Mouse (Mus musculus): ENCODE results near the gene Gm9573. TPM values are rescaled to one million over a fixed set of nuclear protein-coding genes. Genes with fewer than 3 reads are reported as not detected.

Gm9573 gene
- not detected in 2 replicates for polyA plus RNA-seq (2015; fragmentation: Nextera tagmentation; extraction: Ambion mirVana)

DNA sequence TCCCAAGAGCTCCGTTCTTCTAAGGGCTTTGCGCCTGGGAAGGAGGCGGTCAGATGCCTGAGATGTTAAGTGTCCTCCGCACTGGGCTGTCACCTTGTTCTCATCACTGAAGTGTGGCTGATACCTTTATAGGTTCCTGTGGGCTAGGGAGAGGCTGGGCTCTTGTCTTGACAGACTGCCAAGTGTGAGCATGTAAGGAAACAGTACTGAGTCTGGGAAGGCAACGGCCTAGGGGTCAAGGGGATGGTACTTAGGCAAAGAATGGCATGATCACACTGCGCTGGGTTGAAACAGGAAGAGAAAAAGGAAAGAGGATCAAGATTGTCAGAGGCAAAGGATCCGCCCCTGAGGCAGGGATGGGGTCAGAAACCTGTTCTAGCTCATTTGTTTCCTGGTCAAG is at the start of gene Gm9573:
TSS of gene Gm9573 (minus strand) at position 101 of the 400 bp plus-strand sequence.
- Histone ChIP-seq H3K4me3 (no peak within 1 kb of the TSS), H3K4me1 (replicated peaks) (no peaks in the 10 kb centered on the region), H3K4me2 (no peak within 1 kb of the TSS), H3K9me3 (no peaks in the 10 kb centered on the region), H3K27me3 (no peaks in the 10 kb centered on the region), H3K36me3 (no peaks in the 10 kb centered on the region), H3K27ac (replicated peaks) (no peak within 1 kb of the TSS), H3K9ac (no peak within 1 kb of the TSS)
- WGBS = 92% methylated on average over 7 of the region's 7 CpGs
- ATAC-seq (ENCODE audit: low read depth) = no peak

DNA sequence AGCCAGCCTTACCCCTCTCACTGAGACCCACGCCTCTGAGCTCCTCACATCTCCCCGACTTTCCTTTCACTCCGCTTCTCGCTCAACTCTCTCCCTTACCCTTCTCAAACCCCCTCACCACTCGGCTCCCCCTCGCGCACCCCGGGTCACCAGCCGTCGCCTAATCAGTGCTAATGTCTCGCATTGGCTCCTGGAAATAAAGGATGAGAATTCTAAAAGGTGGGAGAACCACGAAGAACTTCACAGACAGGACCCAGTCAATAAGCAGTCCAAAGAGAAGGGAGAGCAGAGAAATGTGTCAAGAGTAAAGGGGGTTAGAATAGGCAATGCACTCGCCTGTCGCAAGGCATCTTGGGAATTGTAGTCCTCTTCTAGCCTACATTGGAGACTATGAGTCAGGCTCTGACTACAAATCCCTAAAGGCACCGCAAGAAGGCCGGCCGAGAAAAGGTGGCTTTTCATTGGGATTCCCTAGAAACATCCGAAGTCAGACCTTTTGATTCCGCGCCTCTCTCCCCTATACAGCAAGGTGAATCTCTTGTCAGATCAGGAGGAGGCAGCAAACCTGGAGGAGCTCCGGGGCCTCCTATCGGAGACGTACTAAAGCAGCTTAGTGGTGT is 47.1 kb upstream of the Gm9573 start, which contains the start of gene Gtf2h4:
TSS of gene Gtf2h4 (minus strand) at position 324 of the 620 bp plus-strand sequence.
- no peak within 1 kb of the TSS for H3K27ac ChIP-seq (replicated peaks)
- no peaks in the 10 kb centered on the region for H3K9me3 ChIP-seq
- H3K36me3 ChIP-seq = peaks cover 9% of the 10 kb centered on the region
- ATAC-seq (ENCODE audit: low read depth) = peak; percentile 97
- peak within 1 kb of the TSS; percentile 81 for H3K9ac ChIP-seq
- peak within 1 kb of the TSS; percentile 61 for H3K4me3 ChIP-seq
- 2% methylated on average over 23 of the region's 23 CpGs for WGBS
- H3K27me3 ChIP-seq = no peaks in the 10 kb centered on the region
- peaks cover 11% of the 10 kb centered on the region for H3K4me1 ChIP-seq (replicated peaks)
- H3K4me2 ChIP-seq = peak within 1 kb of the TSS; percentile 79

DNA sequence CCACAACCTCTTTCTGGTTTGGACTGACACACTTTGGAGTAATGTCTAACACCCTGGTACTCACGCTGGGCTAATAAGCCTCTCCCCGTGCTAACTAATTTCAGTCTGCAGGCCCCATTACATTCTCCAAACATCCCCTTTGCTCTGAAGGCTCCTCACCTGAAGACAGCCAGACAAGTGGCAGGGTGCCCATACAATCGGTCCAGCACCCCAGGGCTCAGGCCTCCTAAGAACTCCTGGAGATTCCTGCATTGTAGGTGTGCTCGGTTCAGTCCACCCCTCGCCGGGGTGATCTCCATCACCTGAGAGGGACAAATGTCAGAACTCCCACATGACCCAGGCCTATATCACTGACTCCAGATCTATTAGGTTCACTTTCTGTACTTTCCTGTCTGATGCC is 46.1 kb upstream of the Gm9573 start:
- Histone ChIP-seq H3K27ac (replicated peaks) (no peak overlapping the region), H3K27me3 (no peaks in the 10 kb centered on the region), H3K9ac (peak overlapping the region; percentile 81), H3K9me3 (no peaks in the 10 kb centered on the region), H3K4me2 (peak overlapping the region; percentile 79), H3K36me3 (peaks cover 9% of the 10 kb centered on the region), H3K4me3 (peak overlapping the region; percentile 61), H3K4me1 (replicated peaks) (peaks cover 20% of the 10 kb centered on the region)
- no peak for ATAC-seq (ENCODE audit: low read depth)
- WGBS = 95% methylated on average over 6 of the region's 6 CpGs

DNA sequence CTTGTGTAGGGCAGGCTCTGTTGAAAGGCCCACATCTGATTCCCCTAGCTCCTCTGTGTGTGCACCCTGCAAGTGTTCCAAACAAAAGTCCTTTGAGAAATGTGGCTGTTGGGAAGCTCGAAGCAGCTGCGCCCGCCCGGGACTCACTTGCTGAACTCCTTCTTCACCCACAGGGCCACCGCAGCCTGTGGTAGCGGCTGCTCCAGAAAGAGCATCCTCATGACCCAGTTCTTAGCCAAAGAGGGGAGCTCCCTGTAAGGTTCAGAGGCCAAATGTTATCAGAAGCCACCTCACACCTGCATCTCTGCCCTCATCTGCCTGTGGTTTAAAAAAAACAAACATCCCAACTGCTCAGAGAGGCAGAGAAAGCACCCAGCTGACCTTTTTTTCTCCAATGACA is 45.4 kb upstream of the Gm9573 start:
- peaks cover 9% of the 10 kb centered on the region for H3K36me3 ChIP-seq
- 92% methylated on average over 6 of the region's 6 CpGs for WGBS

DNA sequence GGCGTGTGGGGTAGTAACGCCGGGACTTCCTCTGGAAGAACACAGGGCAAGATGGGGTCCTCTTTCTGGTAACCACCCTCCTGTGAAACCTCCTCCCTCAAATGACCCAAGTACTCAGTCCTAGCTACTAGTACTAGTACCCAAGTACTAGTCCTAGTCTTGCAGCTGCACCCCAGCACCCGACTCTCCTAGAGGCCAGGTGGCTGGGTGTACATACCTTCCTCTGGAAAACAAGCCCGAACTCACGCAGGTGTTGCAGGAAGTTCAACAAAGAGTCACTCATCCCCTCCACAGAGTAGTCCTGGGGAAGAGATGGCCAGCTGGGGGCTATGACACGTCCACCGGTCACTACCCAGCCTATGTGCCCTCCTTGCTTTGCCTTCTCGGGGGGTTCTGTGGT is 43.3 kb upstream of the Gm9573 start:
- Histone ChIP-seq H3K36me3 (peaks cover 9% of the 10 kb centered on the region), H3K27ac (replicated peaks) (no peak overlapping the region), H3K27me3 (no peaks in the 10 kb centered on the region), H3K4me3 (no peak overlapping the region), H3K9ac (no peak overlapping the region), H3K4me1 (replicated peaks) (peaks cover 32% of the 10 kb centered on the region), H3K9me3 (no peaks in the 10 kb centered on the region), H3K4me2 (no peak overlapping the region)
- WGBS = 94% methylated on average over 9 of the region's 9 CpGs
- no peak for ATAC-seq (ENCODE audit: low read depth)

More for the DNA sequence above, 45.4 kb upstream of the Gm9573 start:
- H3K9ac ChIP-seq = no peak overlapping the region
- ATAC-seq (ENCODE audit: low read depth) = no peak
- H3K9me3 ChIP-seq = no peaks in the 10 kb centered on the region
- no peak overlapping the region for H3K4me3 ChIP-seq
- peaks cover 21% of the 10 kb centered on the region for H3K4me1 ChIP-seq (replicated peaks)
- H3K27ac ChIP-seq (replicated peaks) = no peak overlapping the region
- no peaks in the 10 kb centered on the region for H3K27me3 ChIP-seq
- no peak overlapping the region for H3K4me2 ChIP-seq

DNA sequence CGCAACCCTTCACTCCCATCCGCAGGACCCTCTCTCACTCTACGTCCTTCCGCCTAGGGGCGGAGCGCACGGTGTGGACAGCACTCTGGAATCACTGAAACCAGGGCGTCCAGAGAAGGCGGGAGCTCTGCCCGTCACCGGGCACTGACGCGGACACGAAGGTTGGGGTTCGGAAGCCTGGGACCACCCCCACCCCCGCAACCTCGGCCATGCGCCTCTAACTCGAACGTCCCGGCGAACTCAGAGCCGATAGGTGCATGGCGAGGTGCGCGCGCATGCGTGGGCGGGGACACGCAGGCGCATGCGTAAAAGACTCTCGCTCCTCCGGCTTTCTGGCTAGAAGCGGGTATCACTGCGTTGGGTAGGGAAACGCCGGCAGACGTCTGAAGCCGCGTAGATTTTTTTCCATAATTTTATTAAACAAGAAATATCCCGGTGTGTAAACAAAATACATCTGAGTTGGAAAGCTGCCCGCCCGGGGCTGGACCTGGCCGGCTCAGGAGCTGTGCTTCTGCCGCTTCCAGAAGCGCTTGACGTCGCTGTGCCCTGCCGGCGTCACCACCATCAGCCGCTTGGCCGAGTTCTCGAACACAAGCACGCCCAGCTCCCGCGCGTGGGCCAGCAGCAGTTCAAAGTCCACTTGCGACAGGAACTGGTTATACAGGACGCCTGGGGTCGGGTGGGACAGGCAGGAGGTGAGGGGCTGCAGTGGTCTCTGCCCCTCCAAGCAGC is 41.1 kb upstream of the Gm9573 start, which contains the start of gene Vars2:
TSS of gene Vars2 (minus strand) at position 259 of the 732 bp plus-strand sequence.
- Histone ChIP-seq H3K36me3 (peaks cover 24% of the 10 kb centered on the region), H3K9me3 (no peaks in the 10 kb centered on the region), H3K4me3 (peak within 1 kb of the TSS; percentile 56), H3K9ac (peak within 1 kb of the TSS; percentile 83), H3K4me2 (peak within 1 kb of the TSS; percentile 92), H3K27ac (replicated peaks) (peak within 1 kb of the TSS; percentile 87), H3K4me1 (replicated peaks) (peaks cover 24% of the 10 kb centered on the region), H3K27me3 (no peaks in the 10 kb centered on the region)
- ATAC-seq (ENCODE audit: low read depth) = peak; percentile 90
- under 1% methylated on average over 61 of the region's 61 CpGs for WGBS

DNA sequence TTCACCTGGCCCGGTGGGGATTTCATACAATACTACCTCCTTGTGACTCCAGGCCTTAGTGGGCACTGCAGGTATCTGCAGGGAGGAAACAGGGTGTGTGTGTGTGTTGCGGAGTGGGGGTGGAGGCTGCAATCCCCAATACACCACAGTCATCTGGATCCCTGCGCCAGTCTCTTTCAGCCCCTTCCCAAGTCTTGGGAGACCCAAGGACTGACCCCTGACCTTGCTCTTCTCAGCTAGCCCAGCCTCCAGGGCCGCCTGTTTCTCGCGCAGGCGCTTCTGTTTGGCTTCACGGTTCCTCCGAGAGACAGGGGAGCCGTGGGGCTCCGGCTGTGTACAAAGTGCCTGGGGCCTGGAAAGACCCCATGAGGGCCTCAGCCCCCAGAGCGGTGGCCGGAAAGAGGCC is 40.4 kb upstream of the Gm9573 start:
- Histone ChIP-seq H3K4me2 (peak overlapping the region; percentile 92), H3K27me3 (no peaks in the 10 kb centered on the region), H3K27ac (replicated peaks) (peak overlapping the region; percentile 87), H3K9ac (peak overlapping the region; percentile 83), H3K4me1 (replicated peaks) (peaks cover 22% of the 10 kb centered on the region), H3K9me3 (no peaks in the 10 kb centered on the region), H3K4me3 (peak overlapping the region; percentile 56), H3K36me3 (peaks cover 26% of the 10 kb centered on the region)
- WGBS = 6% methylated on average over 13 of the region's 13 CpGs
- peak; percentile 68 for ATAC-seq (ENCODE audit: low read depth)

DNA sequence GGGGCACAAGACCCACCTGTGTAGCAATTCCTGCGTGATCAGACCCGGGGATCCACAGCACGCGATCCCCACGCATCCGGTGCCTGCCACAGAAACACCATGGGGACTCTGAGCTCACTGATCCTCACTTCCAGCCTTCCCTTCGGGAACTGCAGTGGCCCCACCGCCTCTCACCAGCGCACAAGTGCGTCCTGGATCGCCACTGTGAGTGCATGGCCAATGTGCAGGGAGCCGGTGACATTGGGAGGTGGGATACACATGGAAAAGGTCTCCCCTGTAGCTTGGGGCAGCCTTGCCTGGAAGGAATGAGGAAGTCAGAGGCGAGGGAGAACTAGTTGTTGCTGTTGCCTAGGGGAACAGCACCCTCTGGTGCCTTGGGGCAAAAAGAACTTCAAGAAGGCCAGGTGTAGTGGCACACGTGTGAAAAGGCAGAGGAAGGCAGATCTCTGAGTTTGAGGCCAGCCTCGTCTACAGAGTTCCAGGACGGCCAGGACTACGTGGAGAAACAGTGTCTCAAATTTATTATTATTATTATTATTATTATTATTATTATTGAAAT is 39.6 kb upstream of the Gm9573 start:
- no peak overlapping the region for H3K4me3 ChIP-seq
- H3K27me3 ChIP-seq = no peaks in the 10 kb centered on the region
- ATAC-seq (ENCODE audit: low read depth) = no peak
- 82% methylated on average over 17 of the region's 17 CpGs for WGBS
- no peaks in the 10 kb centered on the region for H3K9me3 ChIP-seq
- H3K4me2 ChIP-seq = 0 out of 2 replicates have a peak overlapping the region, but pooled peaks have one; percentile 92
- no peak overlapping the region for H3K27ac ChIP-seq (replicated peaks)
- H3K9ac ChIP-seq = peak overlapping the region; percentile 58; the same call in 1 of the 2 replicates
- peaks cover 22% of the 10 kb centered on the region for H3K4me1 ChIP-seq (replicated peaks)
- H3K36me3 ChIP-seq = peaks cover 33% of the 10 kb centered on the region

DNA sequence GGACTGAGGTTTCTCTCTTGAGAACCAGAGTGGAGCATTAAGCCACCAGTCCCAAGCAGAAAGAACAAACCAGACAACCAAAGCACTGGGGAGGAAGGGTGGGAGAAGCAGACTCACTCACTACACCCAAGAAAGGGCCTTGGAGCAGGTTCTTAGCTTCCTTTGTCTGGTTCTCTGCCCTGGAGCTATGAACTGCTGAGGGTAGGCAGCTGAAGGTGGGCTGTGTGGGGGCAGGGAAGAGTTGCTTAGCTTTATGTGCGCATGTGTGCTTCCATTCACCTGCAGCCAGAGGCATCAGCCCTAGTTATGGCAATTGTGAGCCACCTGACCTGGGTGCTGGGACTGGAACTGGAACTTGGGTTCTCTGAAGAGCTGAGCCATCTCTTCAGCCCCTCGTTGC is 26.6 kb upstream of the Gm9573 start:
- Histone ChIP-seq H3K27me3 (no peaks in the 10 kb centered on the region), H3K9ac (no peak overlapping the region), H3K4me2 (no peak overlapping the region), H3K36me3 (peaks cover 38% of the 10 kb centered on the region), H3K4me1 (replicated peaks) (no peaks in the 10 kb centered on the region), H3K4me3 (no peak overlapping the region), H3K9me3 (no peaks in the 10 kb centered on the region), H3K27ac (replicated peaks) (no peak overlapping the region)
- no peak for ATAC-seq (ENCODE audit: low read depth)
- 83% methylated on average over 2 of the region's 2 CpGs for WGBS

DNA sequence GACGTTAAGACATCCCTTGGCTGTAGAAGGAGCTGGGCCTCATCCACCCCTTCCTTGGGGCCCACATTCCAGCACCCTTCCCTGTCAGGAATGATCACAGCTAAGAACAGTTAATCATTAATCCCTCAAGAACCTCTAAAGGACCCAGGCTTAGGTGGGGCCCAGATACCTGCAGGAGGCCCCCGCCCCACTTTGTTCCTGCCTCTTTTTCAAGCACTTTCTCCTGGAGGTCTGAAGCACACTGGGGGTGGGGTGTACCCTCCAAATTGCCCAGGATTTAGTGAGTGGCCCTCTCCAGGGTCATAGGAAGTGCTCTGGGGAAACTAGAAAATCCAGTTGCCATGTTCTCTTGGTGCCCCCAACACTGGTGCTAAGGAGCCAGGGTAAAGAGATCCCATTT is 23.0 kb upstream of the Gm9573 start:
- no peak for ATAC-seq (ENCODE audit: low read depth)
- Histone ChIP-seq H3K4me2 (no peak overlapping the region), H3K27ac (replicated peaks) (no peak overlapping the region), H3K36me3 (peaks cover 2% of the 10 kb centered on the region; the same call in 1 of the 2 replicates), H3K9ac (no peak overlapping the region), H3K4me1 (replicated peaks) (no peaks in the 10 kb centered on the region), H3K9me3 (no peaks in the 10 kb centered on the region), H3K27me3 (no peaks in the 10 kb centered on the region), H3K4me3 (no peak overlapping the region)
- 69% methylated on average over 2 of the region's 2 CpGs for WGBS

DNA sequence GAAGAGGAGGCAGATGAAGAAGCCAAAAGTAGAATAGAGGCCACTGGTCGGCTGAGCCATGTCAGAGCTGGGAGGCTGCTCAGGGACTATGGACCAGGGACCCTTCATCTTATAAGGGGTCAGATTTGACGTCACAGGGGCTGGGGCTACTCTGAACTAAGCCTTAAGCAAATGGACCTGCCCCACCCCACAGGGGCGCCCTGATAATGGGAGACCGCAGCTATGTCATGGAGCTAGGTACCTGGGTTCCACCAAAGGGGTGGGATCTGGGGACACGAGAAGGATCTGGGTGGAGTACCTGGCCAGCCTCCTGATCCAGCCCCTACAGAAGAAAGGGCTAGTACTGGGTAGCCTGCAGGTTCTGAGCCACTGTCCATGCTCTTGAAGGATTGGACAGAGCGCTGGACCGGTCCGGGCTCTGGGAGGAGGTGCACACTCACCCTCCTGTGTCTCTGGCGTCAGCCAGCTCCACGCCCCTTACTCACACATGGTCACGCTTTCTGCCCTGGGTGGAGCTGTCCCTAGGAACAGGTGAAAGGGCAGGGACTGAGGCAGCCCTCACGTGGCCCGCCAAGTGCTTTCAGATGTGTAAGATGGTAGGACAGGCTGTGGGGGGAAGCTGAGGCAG is 17.3 kb upstream of the Gm9573 start, which contains the start of gene Mucl3:
TSS of gene Mucl3 (minus strand) at position 87 of the 628 bp plus-strand sequence.
- Histone ChIP-seq H3K4me2 (no peak within 1 kb of the TSS), H3K36me3 (no peaks in the 10 kb centered on the region), H3K4me1 (replicated peaks) (peaks cover under 1% of the 10 kb centered on the region; the same call in 1 of the 2 replicates), H3K27me3 (no peaks in the 10 kb centered on the region), H3K27ac (replicated peaks) (no peak within 1 kb of the TSS), H3K9me3 (no peaks in the 10 kb centered on the region), H3K9ac (no peak within 1 kb of the TSS), H3K4me3 (no peak within 1 kb of the TSS)
- 74% methylated on average over 13 of the region's 13 CpGs for WGBS
- no peak for ATAC-seq (ENCODE audit: low read depth)

Measured in neural tube, embryonic 13.5 days (tissue).